Mouse (Mus musculus): ENCODE measurements around the gene Sox6. TPM values are rescaled to one million over a fixed set of nuclear protein-coding genes. Genes with fewer than 3 reads are reported as not detected.

Sox6 gene
- polyA plus RNA-seq, 1 experiment from 2014 or later: 38.0 TPM

DNA sequence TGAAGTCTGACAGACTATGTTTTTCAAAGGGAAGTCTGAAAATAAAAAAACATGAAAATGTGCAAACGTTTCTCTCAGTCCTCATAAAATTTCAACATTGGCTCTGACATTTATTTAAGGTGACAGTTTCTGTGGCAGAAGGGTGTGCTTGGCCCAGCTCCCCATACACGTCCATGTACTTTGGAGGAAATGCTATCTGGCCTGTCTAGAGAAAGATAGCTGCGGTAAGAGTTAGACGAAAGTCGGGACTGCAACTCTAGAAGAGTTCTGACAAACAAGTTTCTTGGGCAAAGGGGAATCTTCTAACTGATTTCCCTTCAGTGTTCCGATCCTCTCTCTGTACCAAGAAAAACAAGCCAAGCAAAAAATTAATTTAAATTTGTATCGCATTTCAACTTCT is 150.5 kb downstream of the Sox6 start:
- H3K9me3 ChIP-seq (replicated peaks): no peaks in the 10 kb centered on the region
- no peaks in the 10 kb centered on the region for H3K36me3 ChIP-seq
- WGBS: 92% methylated on average over 7 of the region's 7 CpGs
- no peaks in the 10 kb centered on the region for H3K27me3 ChIP-seq (replicated peaks)
- ATAC-seq (ENCODE audit: low FRiP score): no peak
- no peak overlapping the region for H3K9ac ChIP-seq (replicated peaks)
- no peak overlapping the region for H3K4me2 ChIP-seq
- H3K4me3 ChIP-seq (replicated peaks): no peak overlapping the region
- H3K4me1 ChIP-seq: no peaks in the 10 kb centered on the region
- no peak overlapping the region for H3K27ac ChIP-seq (replicated peaks)

DNA sequence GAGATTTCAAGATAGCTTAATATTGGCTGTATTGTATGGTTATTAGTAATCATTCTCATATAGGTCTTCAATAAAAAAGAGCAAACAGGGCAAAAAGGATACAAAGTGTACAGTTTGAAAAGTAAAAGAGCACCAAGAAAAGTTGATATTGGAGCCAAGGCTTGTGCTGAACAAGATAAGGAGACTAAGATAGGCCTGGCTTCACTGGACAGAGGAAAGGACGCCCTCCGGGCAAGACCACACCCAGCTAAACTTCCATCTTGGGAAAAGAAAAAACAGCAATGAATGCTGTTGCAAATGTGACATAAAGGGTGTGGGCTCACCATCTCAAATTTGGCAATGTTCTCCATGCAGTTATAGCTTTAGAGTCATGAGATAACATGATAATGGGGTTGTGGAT is 165.7 kb downstream of the Sox6 start:
- Histone ChIP-seq H3K4me3 (replicated peaks) (no peak overlapping the region), H3K27ac (replicated peaks) (no peak overlapping the region), H3K4me2 (no peak overlapping the region), H3K27me3 (replicated peaks) (no peaks in the 10 kb centered on the region), H3K36me3 (no peaks in the 10 kb centered on the region), H3K9me3 (replicated peaks) (no peaks in the 10 kb centered on the region), H3K9ac (replicated peaks) (no peak overlapping the region), H3K4me1 (peaks cover 7% of the 10 kb centered on the region)
- 98% methylated on average over 2 of the region's 2 CpGs for WGBS
- no peak for ATAC-seq (ENCODE audit: low FRiP score)

DNA sequence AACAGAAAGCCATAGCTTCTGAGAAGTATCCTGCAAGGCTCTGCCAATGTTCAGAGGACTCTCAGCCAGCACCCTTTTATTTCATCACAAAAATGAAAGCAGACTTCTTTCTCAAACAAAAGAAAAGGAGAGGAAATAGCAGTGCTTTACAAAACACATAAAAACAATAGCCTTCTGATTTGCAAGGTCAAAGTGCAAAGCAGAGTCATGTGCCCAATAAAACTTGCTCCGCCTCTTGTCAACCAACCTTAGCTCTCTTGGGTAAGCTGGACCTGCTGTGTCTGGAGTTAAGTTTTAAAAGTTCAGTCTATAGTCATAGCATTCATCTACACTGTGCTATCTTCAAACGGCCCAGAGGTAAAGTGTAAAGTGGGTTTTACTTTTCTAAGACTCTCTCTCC is 170.1 kb downstream of the Sox6 start:
- Histone ChIP-seq H3K9me3 (replicated peaks) (no peaks in the 10 kb centered on the region), H3K27me3 (replicated peaks) (no peaks in the 10 kb centered on the region), H3K4me2 (no peak overlapping the region), H3K9ac (replicated peaks) (no peak overlapping the region), H3K4me3 (replicated peaks) (no peak overlapping the region), H3K27ac (replicated peaks) (no peak overlapping the region), H3K36me3 (no peaks in the 10 kb centered on the region), H3K4me1 (peaks cover 22% of the 10 kb centered on the region)
- WGBS: 69% methylated on average over 2 of the region's 2 CpGs
- no peak for ATAC-seq (ENCODE audit: low FRiP score)

DNA sequence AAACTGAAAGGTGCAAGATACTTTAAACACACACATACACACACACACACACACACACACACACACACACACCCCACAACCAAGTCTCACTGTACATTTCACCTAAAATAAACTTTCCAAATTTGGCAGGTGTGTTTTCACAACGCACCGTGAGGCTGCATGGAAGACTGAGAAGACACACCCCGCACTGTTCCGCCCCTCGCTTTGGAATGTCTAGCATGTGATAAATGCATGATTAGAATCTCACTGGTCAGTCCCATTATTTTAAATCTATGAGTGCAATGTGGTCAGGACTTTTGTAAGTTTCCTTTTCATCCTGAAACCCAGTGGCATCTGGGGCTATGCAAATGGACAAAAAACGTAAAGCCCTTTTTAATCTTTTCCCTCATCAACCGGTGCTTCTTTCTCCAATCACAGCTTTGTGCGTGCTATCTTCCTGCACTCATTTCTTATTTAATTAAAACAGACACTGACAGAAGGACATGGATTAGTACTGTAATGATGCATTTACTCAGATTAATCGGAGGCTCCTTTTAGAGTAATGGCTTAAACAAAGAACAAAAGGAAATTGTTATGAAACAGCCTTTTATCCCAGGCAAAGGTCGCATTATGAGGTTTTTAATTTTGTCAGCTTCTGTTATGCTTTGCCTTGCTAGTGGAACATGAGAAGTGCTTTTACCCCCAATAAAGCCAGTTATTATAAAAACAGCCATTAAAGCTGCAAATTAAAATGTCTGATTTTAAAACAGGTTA is 170.9 kb downstream of the Sox6 start:
- H3K9ac ChIP-seq (replicated peaks): no peak overlapping the region
- 19% methylated on average over 10 of the region's 10 CpGs for WGBS
- H3K36me3 ChIP-seq: no peaks in the 10 kb centered on the region
- H3K4me1 ChIP-seq: peaks cover 22% of the 10 kb centered on the region
- no peak overlapping the region for H3K27ac ChIP-seq (replicated peaks)
- H3K9me3 ChIP-seq (replicated peaks): no peaks in the 10 kb centered on the region
- no peaks in the 10 kb centered on the region for H3K27me3 ChIP-seq (replicated peaks)
- H3K4me2 ChIP-seq: 0 out of 2 replicates have a peak overlapping the region, but pooled peaks have one; percentile 13
- no peak for ATAC-seq (ENCODE audit: low FRiP score)
- H3K4me3 ChIP-seq (replicated peaks): no peak overlapping the region

DNA sequence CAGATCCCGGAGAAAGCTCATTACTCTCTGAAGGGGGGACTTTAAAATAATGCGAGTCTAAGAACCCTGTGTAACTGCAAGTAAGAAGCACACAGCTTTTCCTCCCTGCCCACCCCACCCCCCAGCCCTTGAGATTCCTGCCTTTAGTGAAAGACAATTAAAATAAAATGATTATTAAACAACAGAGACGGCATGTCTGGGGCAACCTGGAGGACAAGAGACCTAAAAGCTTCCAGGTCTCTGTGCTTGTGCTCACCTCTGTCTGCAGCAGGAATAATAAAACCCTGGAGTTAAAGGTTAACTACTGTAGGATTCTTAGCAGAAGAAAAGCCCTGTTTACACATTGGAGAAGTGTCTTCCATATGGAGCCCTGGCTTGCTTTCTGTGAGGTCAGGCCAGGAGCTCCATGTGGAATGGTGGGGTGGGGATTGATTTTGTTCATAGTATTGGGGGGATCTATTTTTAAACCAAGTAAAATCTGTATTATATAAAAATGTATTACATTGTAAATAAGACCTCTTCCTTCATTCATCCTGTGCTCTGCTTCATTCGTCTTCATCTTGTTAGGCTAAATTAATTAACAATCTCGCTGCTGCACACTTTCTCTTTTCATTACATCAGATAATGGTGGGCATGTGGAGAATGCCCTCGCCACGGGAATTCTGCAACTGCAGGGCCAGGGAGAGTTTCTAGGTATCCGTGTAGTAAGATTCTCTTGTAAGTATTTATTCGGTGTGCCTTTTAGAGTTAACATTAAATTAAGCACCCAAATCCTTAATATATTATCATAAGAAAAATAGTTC is 171.7 kb downstream of the Sox6 start:
- no peaks in the 10 kb centered on the region for H3K36me3 ChIP-seq
- 10% methylated on average over 9 of the region's 9 CpGs for WGBS
- H3K4me1 ChIP-seq: peaks cover 22% of the 10 kb centered on the region
- no peak overlapping the region for H3K4me3 ChIP-seq (replicated peaks)
- no peak overlapping the region for H3K4me2 ChIP-seq
- H3K9me3 ChIP-seq (replicated peaks): no peaks in the 10 kb centered on the region
- H3K9ac ChIP-seq (replicated peaks): no peak overlapping the region
- ATAC-seq (ENCODE audit: low FRiP score): no peak
- H3K27me3 ChIP-seq (replicated peaks): no peaks in the 10 kb centered on the region
- no peak overlapping the region for H3K27ac ChIP-seq (replicated peaks)

DNA sequence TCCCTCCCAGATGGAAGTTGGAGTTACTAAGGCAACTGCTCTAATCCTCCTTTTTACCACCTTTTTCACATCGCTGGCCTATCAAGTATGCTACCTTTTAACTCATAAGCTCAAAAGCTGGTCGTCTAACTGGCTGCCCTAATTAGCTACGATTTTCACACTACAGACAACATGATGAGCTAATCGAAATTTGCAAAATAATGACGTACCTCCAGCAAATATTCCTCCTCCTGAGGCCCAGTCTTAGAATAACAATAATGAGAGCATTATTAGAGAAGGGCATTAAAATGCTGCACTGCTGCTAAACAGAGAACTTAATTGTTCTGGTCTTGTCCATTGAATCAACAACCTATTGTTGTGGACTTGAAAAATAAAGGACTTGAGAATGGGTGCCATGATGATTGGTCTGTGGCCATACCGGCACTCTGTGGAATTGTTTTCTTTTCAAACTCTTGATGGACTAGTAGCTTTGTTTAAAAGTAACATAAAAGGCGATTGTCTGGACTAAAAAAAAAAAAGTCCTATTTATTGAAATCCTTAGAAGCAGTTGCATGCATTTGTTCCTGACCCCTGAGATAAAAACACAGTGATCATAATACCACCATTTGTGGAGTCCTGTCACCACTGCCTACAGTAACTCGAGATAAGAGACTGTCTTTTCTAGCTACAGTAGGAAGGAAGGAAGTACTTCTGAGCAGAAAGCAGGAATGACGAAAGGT is 172.5 kb downstream of the Sox6 start:
- Histone ChIP-seq H3K27me3 (replicated peaks) (no peaks in the 10 kb centered on the region), H3K27ac (replicated peaks) (no peak overlapping the region), H3K4me1 (peaks cover 22% of the 10 kb centered on the region), H3K9me3 (replicated peaks) (no peaks in the 10 kb centered on the region), H3K9ac (replicated peaks) (no peak overlapping the region), H3K4me3 (replicated peaks) (no peak overlapping the region), H3K4me2 (no peak overlapping the region), H3K36me3 (no peaks in the 10 kb centered on the region)
- 10% methylated on average over 9 of the region's 9 CpGs for WGBS
- no peak for ATAC-seq (ENCODE audit: low FRiP score)

- Histone ChIP-seq H3K4me2 (no peak overlapping the region), H3K27me3 (replicated peaks) (no peaks in the 10 kb centered on the region), H3K27ac (replicated peaks) (no peak overlapping the region), H3K9me3 (replicated peaks) (no peaks in the 10 kb centered on the region), H3K4me3 (replicated peaks) (no peak overlapping the region), H3K4me1 (peaks cover 22% of the 10 kb centered on the region), H3K9ac (replicated peaks) (no peak overlapping the region), H3K36me3 (no peaks in the 10 kb centered on the region)
- WGBS: 36% methylated on average over 6 of the region's 6 CpGs
- ATAC-seq (ENCODE audit: low FRiP score): no peak
These were observed 173.4 kb downstream of the Sox6 start for GRCm38 (mm10) chr7:115865231-115865630.

DNA sequence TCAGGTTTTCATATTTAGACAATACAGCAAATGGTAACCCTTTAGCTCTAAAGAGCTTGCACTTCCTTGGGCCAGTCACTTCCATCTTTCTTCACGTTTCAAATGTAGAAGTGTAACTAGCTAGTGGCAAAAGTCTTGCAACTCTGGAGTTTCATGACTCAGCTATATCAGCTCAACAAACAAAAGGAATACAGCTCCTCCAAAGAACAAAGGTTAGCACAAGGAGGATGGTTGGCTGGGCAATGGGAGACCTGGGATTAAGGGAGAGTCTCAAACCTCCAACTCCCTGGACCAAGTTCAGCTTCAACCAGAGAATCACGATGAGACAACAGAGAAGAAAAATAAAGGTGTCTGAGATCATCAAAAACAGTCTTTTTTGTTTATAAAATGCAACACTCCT is 174.2 kb downstream of the Sox6 start:
- Histone ChIP-seq H3K9ac (replicated peaks) (no peak overlapping the region), H3K4me2 (no peak overlapping the region)
- WGBS: 34% methylated on average over 2 of the region's 2 CpGs

GRCm38 (mm10) chr7:115859691-115860401 is 178.8 kb downstream of the Sox6 start:
- Histone ChIP-seq H3K4me1 (no peaks in the 10 kb centered on the region), H3K27me3 (replicated peaks) (no peaks in the 10 kb centered on the region), H3K9me3 (replicated peaks) (no peaks in the 10 kb centered on the region), H3K4me3 (replicated peaks) (no peak overlapping the region), H3K36me3 (no peaks in the 10 kb centered on the region), H3K27ac (replicated peaks) (no peak overlapping the region), H3K4me2 (no peak overlapping the region), H3K9ac (replicated peaks) (no peak overlapping the region)
- ATAC-seq (ENCODE audit: low FRiP score): no peak
- WGBS: 51% methylated on average over 9 of the region's 9 CpGs

More for the DNA sequence above, 174.2 kb downstream of the Sox6 start:
- no peak for ATAC-seq (ENCODE audit: low FRiP score)
- no peaks in the 10 kb centered on the region for H3K9me3 ChIP-seq (replicated peaks)
- H3K36me3 ChIP-seq: no peaks in the 10 kb centered on the region
- peaks cover 22% of the 10 kb centered on the region for H3K4me1 ChIP-seq
- H3K27me3 ChIP-seq (replicated peaks): no peaks in the 10 kb centered on the region
- H3K27ac ChIP-seq (replicated peaks): no peak overlapping the region
- no peak overlapping the region for H3K4me3 ChIP-seq (replicated peaks)

GRCm38 (mm10) chr7:115851131-115851530 is 187.5 kb downstream of the Sox6 start:
- no peaks in the 10 kb centered on the region for H3K4me1 ChIP-seq
- no peak overlapping the region for H3K4me3 ChIP-seq (replicated peaks)
- no peak overlapping the region for H3K9ac ChIP-seq (replicated peaks)
- H3K36me3 ChIP-seq: no peaks in the 10 kb centered on the region
- H3K27me3 ChIP-seq (replicated peaks): no peaks in the 10 kb centered on the region
- H3K27ac ChIP-seq (replicated peaks): no peak overlapping the region
- no peak for ATAC-seq (ENCODE audit: low FRiP score)
- no peak overlapping the region for H3K4me2 ChIP-seq
- H3K9me3 ChIP-seq (replicated peaks): no peaks in the 10 kb centered on the region
- 96% methylated on average over 4 of the region's 4 CpGs for WGBS

DNA sequence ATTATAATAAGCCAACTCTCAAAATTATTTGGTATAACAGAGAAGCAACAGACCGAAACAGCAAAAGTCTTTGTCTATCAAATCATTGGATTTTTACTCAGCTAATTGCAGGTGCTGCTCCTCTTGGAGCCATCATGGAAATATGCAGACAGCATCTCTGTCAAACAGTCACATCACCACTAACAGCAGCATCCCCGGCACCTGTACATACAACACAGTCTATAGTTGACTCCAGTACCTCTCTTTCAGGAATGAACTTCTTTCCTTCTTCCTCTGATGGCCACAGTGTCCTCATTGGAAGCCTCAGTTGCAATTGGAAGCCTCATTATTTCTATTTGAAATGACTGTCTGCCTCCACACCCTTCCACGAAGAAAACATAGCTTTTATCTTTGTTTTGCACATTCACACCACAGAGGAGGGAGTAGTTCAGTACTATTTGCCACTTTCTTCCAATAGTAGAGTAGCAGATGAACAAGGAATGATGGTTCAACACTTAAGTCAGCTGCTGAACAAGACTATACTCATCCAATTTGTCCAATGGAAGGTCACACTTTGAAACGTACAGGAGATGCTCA is 192.7 kb downstream of the Sox6 start:
- H3K4me2 ChIP-seq: no peak overlapping the region
- ATAC-seq (ENCODE audit: low FRiP score): no peak

More for the DNA sequence above, 192.7 kb downstream of the Sox6 start:
- Histone ChIP-seq H3K4me1 (no peaks in the 10 kb centered on the region), H3K9me3 (replicated peaks) (no peaks in the 10 kb centered on the region), H3K27me3 (replicated peaks) (no peaks in the 10 kb centered on the region), H3K4me3 (replicated peaks) (no peak overlapping the region), H3K9ac (replicated peaks) (no peak overlapping the region), H3K36me3 (no peaks in the 10 kb centered on the region), H3K27ac (replicated peaks) (no peak overlapping the region)
- WGBS: 91% methylated on average over 4 of the region's 4 CpGs

All from neural tube, embryonic 15.5 days (tissue).